Mouse (Mus musculus) spleen, embryonic (tissue): ENCODE results near the gene Barx2.
"Not testable (repeated sequence)": the region's sequence is repeated elsewhere in the genome, so short reads cannot be mapped to it uniquely, and the experiment has no call there.

ENCODE experiments used
- CTCF ChIA-PET: fragments of 350-600 bp; sonication (Branson Sonifier 250); formaldehyde crosslinking; loops from one replicate; lab custom pipeline; 2022; lab: Charles Lee

The Barx2 gene

GRCm38 (mm10) chr9:31912921-31913738, at the start of gene Barx2:
Gene Barx2 (minus strand): TSS chr9:31913462.
- CTCF ChIA-PET, result no interaction called here

GRCm38 (mm10) chr9:31962265-31962664, 49.0 kb upstream of the Barx2 start:
- CTCF ChIA-PET, result no interaction called here

- CTCF ChIA-PET, result no interaction called here
Measured at GRCm38 (mm10) chr9:31960488-31960887, 47.2 kb upstream of the Barx2 start.

DNA sequence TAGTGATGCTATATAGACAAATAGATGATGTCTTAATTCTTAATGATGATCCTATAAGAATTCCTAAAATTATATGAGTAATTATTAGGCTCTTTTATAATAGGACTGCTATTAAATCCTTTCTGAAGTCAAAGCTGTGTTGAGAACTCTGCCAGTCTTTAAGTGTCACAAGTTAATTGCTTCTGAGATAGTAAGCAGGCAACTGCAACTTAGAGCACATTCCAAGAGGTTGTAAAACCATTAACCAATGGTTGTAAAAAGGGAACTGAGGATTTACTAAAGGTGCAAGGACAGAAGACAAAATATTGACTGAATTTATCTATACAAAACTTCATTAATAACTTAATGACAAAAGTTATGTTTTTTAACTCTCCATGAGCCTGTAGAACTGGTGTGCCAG, 44.9 kb upstream of the Barx2 start:
- CTCF ChIA-PET, result no interaction called here

GRCm38 (mm10) chr9:31950506-31950905, 37.2 kb upstream of the Barx2 start:
- CTCF ChIA-PET, result no interaction called here

GRCm38 (mm10) chr9:31949031-31949430, 35.8 kb upstream of the Barx2 start:
- CTCF ChIA-PET, result no interaction called here

DNA sequence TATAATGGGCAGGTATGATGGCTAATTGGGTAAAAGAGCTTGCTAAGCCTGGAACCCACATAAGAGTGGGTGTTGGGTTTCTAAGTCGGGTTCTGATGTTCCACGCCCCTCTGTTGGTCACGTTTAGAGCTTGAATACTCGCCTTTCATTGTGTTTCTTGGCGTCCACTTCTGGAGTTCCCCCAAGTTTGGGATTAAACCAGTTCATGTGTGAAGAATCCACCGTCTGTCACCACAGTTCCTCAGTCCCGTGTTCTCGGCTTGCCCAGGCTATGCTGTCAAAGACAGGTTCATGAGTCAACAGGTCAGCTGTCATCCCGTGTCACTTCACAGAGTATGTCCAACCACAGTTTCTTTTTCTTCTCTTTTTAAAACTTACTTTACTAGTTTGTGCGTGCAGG, 33.8 kb upstream of the Barx2 start:
- CTCF ChIA-PET, result no interaction called here

GRCm38 (mm10) chr9:31942334-31942733, 29.1 kb upstream of the Barx2 start:
- CTCF ChIA-PET, result no interaction called here

- CTCF ChIA-PET, result not testable (repeated sequence)
Measured at GRCm38 (mm10) chr9:31936486-31936885, 23.2 kb upstream of the Barx2 start.

DNA sequence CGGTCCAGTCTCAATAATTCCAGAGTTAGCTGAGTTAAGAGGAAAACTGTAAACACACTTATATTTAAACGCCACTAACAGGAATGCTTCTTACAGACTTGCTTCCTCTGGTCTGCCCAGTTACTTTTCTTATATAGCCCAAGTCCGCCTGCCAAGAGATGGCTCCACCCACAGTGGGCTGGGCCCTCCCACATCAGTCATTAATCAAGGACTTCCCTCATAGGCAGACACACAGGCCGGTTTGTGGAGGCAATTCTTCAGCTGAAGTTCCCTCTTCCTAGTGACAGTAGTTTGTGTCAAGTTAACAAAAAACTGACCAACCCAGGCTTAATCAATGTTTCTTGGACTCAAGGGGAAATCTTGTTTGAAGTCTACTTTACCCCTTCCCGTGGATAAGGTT, 18.4 kb upstream of the Barx2 start:
- CTCF ChIA-PET, result no interaction called here

DNA sequence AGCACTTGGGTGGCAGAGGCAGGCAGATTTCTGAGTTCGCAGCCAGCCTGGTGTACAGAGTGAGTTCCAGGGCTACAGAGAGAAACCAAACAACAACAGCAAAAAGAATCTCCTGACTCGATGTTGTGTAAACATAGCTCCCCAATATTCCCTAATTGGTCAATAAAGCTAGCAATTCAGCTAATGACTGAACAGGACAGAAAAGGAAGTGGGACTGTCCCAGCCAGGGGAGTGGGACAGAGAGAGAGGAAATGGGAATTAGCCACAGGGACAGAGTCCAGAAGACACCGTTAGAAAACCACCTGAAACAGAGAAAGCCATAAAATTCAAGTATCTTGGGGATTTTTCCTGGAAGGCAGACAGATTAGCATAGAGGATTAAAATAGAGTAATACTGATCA, 18.0 kb upstream of the Barx2 start:
- CTCF ChIA-PET, result no interaction called here

DNA sequence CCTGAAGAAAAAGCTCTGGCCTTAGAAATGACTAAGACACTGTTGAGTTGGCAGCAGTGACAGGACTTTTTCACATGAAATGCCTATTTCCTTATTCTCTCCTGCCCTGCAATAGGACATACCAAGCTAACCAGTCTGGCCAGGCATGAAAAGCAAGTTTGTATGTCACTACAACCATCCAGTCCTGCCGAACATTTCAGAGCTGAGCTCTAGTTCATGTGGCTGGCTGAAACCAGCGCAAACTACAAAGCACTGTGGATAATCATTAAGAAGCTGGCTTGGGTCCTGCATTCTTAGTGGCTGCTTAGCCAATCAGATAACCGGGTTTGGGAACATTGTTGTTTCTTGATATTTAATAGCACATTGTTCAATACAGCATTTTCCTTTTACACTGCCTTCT, 13.5 kb upstream of the Barx2 start:
- CTCF ChIA-PET, result no interaction called here

DNA sequence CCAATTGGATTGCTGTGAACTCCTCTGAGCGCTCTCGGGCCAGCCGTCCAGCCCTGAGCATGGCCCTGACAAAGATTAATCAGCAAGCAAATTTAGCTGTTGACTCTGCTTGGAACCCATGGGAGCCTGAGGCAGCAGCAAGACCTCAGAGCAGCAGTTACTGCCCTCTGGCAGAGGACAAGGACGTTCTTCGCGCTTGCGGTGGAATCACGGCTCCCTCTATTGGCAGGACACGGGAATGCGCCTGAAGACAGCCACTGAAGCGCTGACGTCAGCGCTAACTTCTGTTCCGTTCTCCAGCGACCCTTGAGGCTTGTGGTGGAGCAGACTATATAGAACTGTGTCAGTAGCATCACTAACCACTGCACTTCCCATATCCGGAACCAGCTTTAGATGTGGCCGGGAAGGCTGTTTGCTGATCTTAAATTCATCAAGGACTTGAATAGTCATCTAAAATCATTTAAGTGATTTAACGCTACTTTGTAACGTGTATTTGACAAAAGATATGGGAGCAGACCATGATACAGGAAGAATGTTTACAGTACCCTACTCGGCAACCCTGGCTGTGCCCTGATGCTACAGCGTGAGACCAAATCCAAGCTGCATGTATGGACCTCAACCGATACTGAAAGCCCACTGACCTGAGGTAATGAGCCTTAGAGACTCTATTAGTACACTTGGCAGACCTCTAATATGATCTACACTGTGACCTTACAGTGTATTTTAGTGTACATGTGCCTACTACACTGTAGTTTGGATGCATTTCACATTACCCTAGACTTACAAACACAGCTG, 12.8 kb upstream of the Barx2 start:
- CTCF ChIA-PET, result no interaction called here

DNA sequence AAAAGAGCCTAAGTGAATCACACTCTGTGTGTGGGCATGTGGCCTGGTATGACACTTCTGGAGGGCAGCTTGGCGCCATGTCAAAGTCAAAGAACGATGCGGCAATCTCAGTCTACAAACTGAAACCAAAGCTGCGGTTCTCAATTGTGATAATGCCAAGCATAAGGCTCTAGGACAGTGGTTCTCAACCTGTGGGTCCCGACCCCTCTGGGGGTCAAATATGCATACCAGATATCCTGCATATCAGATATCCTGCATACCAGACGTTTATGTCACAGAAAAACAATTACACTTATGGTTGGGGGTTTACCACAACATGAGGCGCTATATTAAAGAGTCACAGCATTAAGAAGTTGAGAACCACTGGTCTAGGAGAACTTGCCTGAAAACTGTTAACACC, 10.3 kb upstream of the Barx2 start:
- CTCF ChIA-PET, result no interaction called here

DNA sequence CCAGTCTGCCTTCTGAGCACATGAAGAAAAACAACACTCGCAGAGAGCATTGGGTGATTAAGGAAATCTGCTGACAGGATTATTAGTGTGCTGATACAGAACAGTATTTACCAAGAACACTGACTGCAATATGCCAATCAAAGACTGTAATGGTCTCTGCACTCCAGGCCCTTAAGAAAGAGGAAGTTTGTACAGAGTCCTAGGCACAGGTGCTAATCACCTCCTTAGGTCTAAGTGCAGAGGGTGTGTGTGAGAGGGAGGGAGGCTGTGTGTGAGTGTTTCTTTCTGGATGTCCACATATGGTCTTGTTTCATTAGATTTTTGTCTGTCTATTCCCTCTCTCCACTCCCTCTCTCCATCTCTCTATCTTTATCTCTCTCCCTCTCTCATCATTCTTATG, 6.5 kb upstream of the Barx2 start:
- CTCF ChIA-PET, result no interaction called here

DNA sequence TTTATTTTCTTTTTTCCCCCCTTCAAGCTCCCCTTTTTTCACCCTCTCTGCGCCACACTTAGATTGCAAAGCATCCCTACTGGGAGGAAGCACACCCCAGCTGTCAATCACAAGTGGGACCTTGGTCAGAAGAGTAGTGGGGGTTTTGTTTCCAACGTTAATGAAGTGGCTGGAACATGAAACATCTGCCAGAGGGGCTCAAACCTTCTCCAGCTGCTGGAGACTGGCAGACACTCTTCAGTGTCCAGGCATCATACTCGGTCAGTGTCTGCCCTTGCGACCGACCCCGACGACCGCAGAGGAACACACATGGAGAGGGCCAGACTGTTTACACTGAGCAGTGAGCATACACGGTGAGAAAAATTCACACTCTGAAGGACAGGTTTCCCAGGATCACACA, 3.2 kb upstream of the Barx2 start:
- CTCF ChIA-PET, result no interaction called here

DNA sequence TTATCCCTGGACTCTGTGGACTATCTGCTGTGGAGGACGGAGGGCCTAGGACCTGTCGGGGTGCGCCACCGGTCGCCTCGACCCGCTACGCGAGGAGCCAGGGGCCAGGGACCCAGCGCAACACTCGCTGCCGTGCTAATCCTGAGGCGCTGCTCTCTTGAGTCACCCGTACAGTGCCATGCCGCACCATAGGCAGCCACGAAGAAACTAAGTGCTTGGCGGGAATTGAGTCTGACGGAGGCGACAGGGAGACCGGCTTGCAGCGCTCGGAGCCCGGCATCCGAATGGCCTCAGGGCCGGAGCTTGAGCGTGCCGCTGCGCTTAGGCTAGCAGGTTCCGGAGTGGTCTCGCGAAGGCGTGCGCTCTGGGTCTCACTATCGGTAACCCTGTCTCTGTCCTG, 1.6 kb upstream of the Barx2 start:
- CTCF ChIA-PET, result no interaction called here

DNA sequence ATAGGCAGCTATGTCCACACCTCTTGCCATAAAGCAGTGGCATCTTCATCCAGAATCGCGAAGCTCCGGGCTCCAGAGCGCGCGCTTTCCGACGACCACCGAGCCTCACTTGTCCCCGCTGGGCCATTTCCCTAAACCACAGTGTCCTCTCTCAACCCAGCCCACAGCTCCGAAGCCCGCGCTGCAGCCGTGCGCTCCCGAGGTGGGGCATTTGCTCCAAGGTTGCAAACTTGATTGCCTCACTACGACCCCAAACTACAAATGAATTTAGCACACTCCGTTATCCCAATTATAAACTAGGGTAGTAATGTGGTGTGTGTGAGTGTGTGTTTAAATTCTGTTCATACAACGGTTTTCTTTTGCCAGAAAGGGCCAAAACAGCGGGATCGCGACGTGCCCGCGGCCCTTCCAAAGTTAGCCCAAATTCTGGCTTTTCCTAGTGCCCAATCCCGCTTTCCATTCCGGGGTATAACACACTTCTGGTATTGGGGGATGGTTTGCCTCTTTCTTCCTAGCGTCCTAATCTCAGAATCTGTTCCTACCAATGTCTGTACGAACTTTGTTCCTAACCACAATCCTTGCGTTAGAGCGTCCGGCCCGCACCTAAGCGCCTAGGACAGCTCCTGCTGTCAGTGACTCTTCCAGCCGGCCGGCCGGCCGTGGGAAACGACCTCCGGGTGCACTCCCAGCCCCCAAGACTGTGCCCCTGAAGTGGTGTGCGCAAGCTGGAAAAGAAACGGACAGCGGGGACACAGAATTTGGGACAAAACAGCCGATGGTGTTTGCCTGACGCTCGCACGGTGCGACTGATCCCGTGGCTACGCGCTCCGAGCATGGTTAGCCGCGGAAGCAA, 703 bp upstream of the Barx2 start:
- CTCF ChIA-PET, result no interaction called here

DNA sequence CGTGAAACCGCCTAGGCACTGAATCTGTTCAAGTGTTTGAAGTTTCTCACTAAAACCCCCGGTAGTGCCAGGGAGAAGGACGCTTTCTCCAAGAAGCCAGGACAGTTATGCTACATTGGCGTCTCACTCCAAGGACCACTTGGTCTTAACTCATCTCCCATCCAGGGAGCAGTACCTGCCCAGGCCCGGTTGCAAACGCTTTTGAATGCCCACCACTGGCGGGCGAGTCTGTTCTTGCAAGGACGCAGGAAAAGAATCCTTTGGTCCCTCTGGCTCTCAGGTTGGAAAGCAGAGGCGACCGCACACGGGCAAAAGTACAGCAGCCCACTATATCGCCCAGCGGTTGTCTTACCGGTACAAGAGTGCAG, 725 bp downstream of the Barx2 start:
- CTCF ChIA-PET, result no interaction called here

GRCm38 (mm10) chr9:31910221-31910620, 3.0 kb downstream of the Barx2 start:
- CTCF ChIA-PET, result no interaction called here

DNA sequence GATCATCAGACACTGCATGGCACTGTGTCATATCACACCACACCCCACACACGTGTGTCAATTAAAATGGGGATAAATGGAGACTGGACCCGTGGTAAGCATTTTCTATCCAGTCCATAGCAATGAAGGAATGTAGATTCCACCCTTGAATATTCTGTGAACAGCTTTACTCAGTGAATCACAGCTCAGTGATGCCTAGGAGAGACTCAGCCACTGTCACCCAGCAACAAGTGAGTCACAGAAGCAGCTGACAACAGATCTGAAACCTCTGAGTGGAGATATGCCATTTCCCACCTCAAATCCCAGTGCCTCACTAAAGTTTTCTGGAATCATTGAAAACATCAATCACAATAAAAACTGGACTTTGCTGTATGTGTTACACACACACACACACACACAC, 11.5 kb downstream of the Barx2 start:
- CTCF ChIA-PET, result no interaction called here

DNA sequence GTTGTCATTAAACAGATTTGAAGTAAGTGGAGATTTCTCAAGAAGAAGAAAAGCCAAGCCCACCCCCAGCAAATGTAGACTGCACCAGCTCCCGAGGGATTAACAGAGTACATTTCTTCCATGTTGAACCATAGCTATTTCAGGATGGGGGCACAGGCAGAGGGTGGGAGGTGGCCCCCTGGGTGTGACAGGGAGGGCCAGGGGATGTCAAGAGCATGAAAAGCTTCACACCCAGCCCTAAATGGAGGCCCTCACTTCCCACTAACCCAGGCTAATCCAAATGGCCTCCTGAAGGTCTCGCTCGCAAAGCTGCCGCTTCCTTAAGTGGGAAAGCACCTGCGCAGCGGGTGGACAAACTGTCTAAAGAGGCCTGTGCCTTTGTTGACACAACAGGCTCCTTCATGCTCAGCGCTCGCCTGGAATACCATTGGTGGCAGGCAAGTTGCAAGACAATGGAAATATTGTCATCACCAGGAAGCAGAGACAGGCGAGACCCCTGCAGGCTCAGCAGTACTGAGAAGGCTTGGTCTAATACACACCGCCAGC, 18.4 kb downstream of the Barx2 start:
- CTCF ChIA-PET, result no interaction called here
